Mouse (Mus musculus) frontal cortex, adult (tissue): ENCODE data around the gene Ripply2.
"Not testable (repeated sequence)": the region's sequence is repeated elsewhere in the genome, so short reads cannot be mapped to it uniquely, and the experiment has no call there.

Experiments used
- ATAC-seq: cut with Nextera tagmentation; 2 replicates; pipeline ENCODE4 v1.9.2; 2017; ENCODE audit warnings: mild to moderate bottlenecking, moderate library complexity, mixed read lengths; ENCODE audit not compliant: low TSS enrichment

Gene Ripply2

GRCm38 (mm10) chr9:87015288-87015937, at the start of gene Ripply2:
Ripply2 (plus strand) TSS chr9:87015537.
- peak; percentile 89 for ATAC-seq

- not testable (repeated sequence) for ATAC-seq
Measured at GRCm38 (mm10) chr9:86972471-86972870, 42.9 kb upstream of the Ripply2 start.

GRCm38 (mm10) chr9:86973562-86973961, 41.8 kb upstream of the Ripply2 start:
- peak; percentile 57; the same call in 1 of the 2 replicates for ATAC-seq

- peak; percentile 71 for ATAC-seq
Measured at GRCm38 (mm10) chr9:86976896-86977295, 38.4 kb upstream of the Ripply2 start.

GRCm38 (mm10) chr9:86978257-86978907, 37.0 kb upstream of the Ripply2 start:
- ATAC-seq, result no peak

GRCm38 (mm10) chr9:86980048-86980447, 35.3 kb upstream of the Ripply2 start:
- ATAC-seq, result no peak

GRCm38 (mm10) chr9:86980942-86981341, 34.4 kb upstream of the Ripply2 start:
- ATAC-seq, result no peak

- ATAC-seq, result no peak
Measured at GRCm38 (mm10) chr9:86981551-86981950, 33.8 kb upstream of the Ripply2 start.

- no peak for ATAC-seq
Measured at GRCm38 (mm10) chr9:86984583-86984982, 30.8 kb upstream of the Ripply2 start.

- no peak for ATAC-seq
Measured at GRCm38 (mm10) chr9:86985105-86985504, 30.2 kb upstream of the Ripply2 start.

GRCm38 (mm10) chr9:86986703-86987296, 28.5 kb upstream of the Ripply2 start:
- ATAC-seq, result no peak

GRCm38 (mm10) chr9:86989822-86990221, 25.5 kb upstream of the Ripply2 start:
- no peak for ATAC-seq

- no peak for ATAC-seq
Measured at GRCm38 (mm10) chr9:86991758-86992157, 23.6 kb upstream of the Ripply2 start.

- ATAC-seq, result no peak
Measured at GRCm38 (mm10) chr9:86997046-86997691, 18.2 kb upstream of the Ripply2 start.

- ATAC-seq, result peak; percentile 99
Measured at GRCm38 (mm10) chr9:86999956-87000582, 15.3 kb upstream of the Ripply2 start.

GRCm38 (mm10) chr9:87004701-87005434, 10.5 kb upstream of the Ripply2 start:
- no peak for ATAC-seq

GRCm38 (mm10) chr9:87005435-87005779, 9.9 kb upstream of the Ripply2 start:
- ATAC-seq, result no peak

GRCm38 (mm10) chr9:87008507-87008906, 6.8 kb upstream of the Ripply2 start:
- peak; percentile 84 for ATAC-seq

GRCm38 (mm10) chr9:87008919-87009318, 6.4 kb upstream of the Ripply2 start:
- ATAC-seq, result no peak

- peak; percentile 49 for ATAC-seq
Measured at GRCm38 (mm10) chr9:87015938-87016294, 579 bp downstream of the Ripply2 start.

GRCm38 (mm10) chr9:87021778-87022523, 6.6 kb downstream of the Ripply2 start, which contains the start of gene Cyb5r4:
Cyb5r4 (plus strand) TSS chr9:87022014.
- ATAC-seq, result peak; percentile 95
